Mouse (Mus musculus): ENCODE data around the gene Npsr1. TPM values are rescaled to one million over a fixed set of nuclear protein-coding genes. Genes with fewer than 3 reads are reported as not detected.

Gene Npsr1
- total RNA-seq, 1 experiment, result not detected

- in situ Hi-C loops (cut with MboI; ENCODE audit: low sequenced_read_pairs in 2 of 2, unreplicated experiment in 2 of 2), result no loop called here
Observed at GRCm38 (mm10) chr9:24293252-24293959, 195.6 kb downstream of the Npsr1 start.

GRCm38 (mm10) chr9:24302906-24303305 lies 205.1 kb downstream of the Npsr1 start:
- no peak for DNase-seq (ENCODE audit: low read depth, low spot score)
- Histone ChIP-seq H3K4me1 (ENCODE audit: control insufficient read depth in 2 of 2, insufficient read depth in 2 of 2, low read length in 2 of 2, poor library complexity in 1 of 2) (peaks cover 0 to 4% of the 10 kb centered on the region in 2 experiments; a peak in 1 of 4 replicates), H3K4me3 (ENCODE audit: insufficient read depth in 1 of 2, low read depth in 1 of 2, low read length in 2 of 2, poor library complexity in 1 of 2, severe bottlenecking in 1 of 2) (no peak overlapping the region), H3K36me3 (ENCODE audit: control insufficient read depth, insufficient read depth, low read length, poor library complexity, severe bottlenecking) (no peaks in the 10 kb centered on the region), H3K27ac (ENCODE audit: insufficient read depth, low read depth, low read length, poor library complexity, severe bottlenecking) (no peak overlapping the region), H3K9ac (ENCODE audit: insufficient read depth, low read depth, low read length, poor library complexity, severe bottlenecking) (no peak overlapping the region), H3K9me3 (ENCODE audit: control insufficient read depth, insufficient read depth, low read depth, low read length) (no peaks in the 10 kb centered on the region)
- TF ChIP-seq MAFK (IDR thresholded peaks at IDR 0.05; ENCODE audit: insufficient read depth, low read depth, low read length) (no peak), ZC3H11A (IDR thresholded peaks at IDR 0.05; ENCODE audit: borderline replicate concordance, low read depth, low read length) (no peak), HCFC1 (IDR thresholded peaks at IDR 0.05; ENCODE audit: borderline replicate concordance, insufficient read depth, low read length) (no peak), ZNF384 (IDR thresholded peaks at IDR 0.05; ENCODE audit: low read depth, low read length) (no peak), CHD2 (IDR thresholded peaks at IDR 0.05; ENCODE audit: low read depth, low read length) (no peak)
- in situ Hi-C loops (cut with MboI; ENCODE audit: low sequenced_read_pairs in 2 of 2, unreplicated experiment in 2 of 2), result no loop called here

More at GRCm38 (mm10) chr9:24293252-24293959, 195.6 kb downstream of the Npsr1 start:
- Histone ChIP-seq H3K9ac (ENCODE audit: insufficient read depth, low read depth, low read length, poor library complexity, severe bottlenecking) (no peak overlapping the region), H3K4me3 (ENCODE audit: insufficient read depth in 1 of 2, low read depth in 1 of 2, low read length in 2 of 2, poor library complexity in 1 of 2, severe bottlenecking in 1 of 2) (no peak overlapping the region), H3K36me3 (ENCODE audit: control insufficient read depth, insufficient read depth, low read length, poor library complexity, severe bottlenecking) (no peaks in the 10 kb centered on the region), H3K4me1 (ENCODE audit: control insufficient read depth in 2 of 2, insufficient read depth in 2 of 2, low read length in 2 of 2, poor library complexity in 1 of 2) (peaks cover 0 to 4% of the 10 kb centered on the region in 2 experiments; a peak in 1 of 4 replicates), H3K9me3 (ENCODE audit: control insufficient read depth, insufficient read depth, low read depth, low read length) (no peaks in the 10 kb centered on the region), H3K27ac (ENCODE audit: insufficient read depth, low read depth, low read length, poor library complexity, severe bottlenecking) (no peak overlapping the region)
- no peak for TF ChIP-seq ZNF384 (IDR thresholded peaks at IDR 0.05; ENCODE audit: low read depth, low read length)
- no peak for TF ChIP-seq ZC3H11A (IDR thresholded peaks at IDR 0.05; ENCODE audit: borderline replicate concordance, low read depth, low read length)
- TF ChIP-seq MAFK (IDR thresholded peaks at IDR 0.05; ENCODE audit: insufficient read depth, low read depth, low read length), result no peak
- TF ChIP-seq HCFC1 (IDR thresholded peaks at IDR 0.05; ENCODE audit: borderline replicate concordance, insufficient read depth, low read length), result no peak
- no peak for TF ChIP-seq CHD2 (IDR thresholded peaks at IDR 0.05; ENCODE audit: low read depth, low read length)
- DNase-seq (ENCODE audit: low read depth, low spot score), result no peak

- no peak overlapping the region for H3K27ac ChIP-seq (ENCODE audit: insufficient read depth, low read depth, low read length, poor library complexity, severe bottlenecking)
Observed at GRCm38 (mm10) chr9:24306990-24307389, 209.2 kb downstream of the Npsr1 start.

GRCm38 (mm10) chr9:24307400-24307799 lies 209.6 kb downstream of the Npsr1 start:
- H3K27ac ChIP-seq (ENCODE audit: insufficient read depth, low read depth, low read length, poor library complexity, severe bottlenecking), result no peak overlapping the region
- no peaks in the 10 kb centered on the region for H3K4me1 ChIP-seq (ENCODE audit: control insufficient read depth in 2 of 2, insufficient read depth in 2 of 2, low read length in 2 of 2, poor library complexity in 1 of 2)
- TF ChIP-seq ZNF384 (IDR thresholded peaks at IDR 0.05; ENCODE audit: low read depth, low read length), result no peak
- TF ChIP-seq ZC3H11A (IDR thresholded peaks at IDR 0.05; ENCODE audit: borderline replicate concordance, low read depth, low read length), result no peak
- TF ChIP-seq CHD2 (IDR thresholded peaks at IDR 0.05; ENCODE audit: low read depth, low read length), result no peak
- no peak for TF ChIP-seq MAFK (IDR thresholded peaks at IDR 0.05; ENCODE audit: insufficient read depth, low read depth, low read length)
- no peak for TF ChIP-seq HCFC1 (IDR thresholded peaks at IDR 0.05; ENCODE audit: borderline replicate concordance, insufficient read depth, low read length)
- DNase-seq (ENCODE audit: low read depth, low spot score), result no peak
- in situ Hi-C loops (cut with MboI; ENCODE audit: low sequenced_read_pairs in 2 of 2, unreplicated experiment in 2 of 2), result no loop called here
- H3K9ac ChIP-seq (ENCODE audit: insufficient read depth, low read depth, low read length, poor library complexity, severe bottlenecking), result no peak overlapping the region
- no peak overlapping the region for H3K4me3 ChIP-seq (ENCODE audit: insufficient read depth in 1 of 2, low read depth in 1 of 2, low read length in 2 of 2, poor library complexity in 1 of 2, severe bottlenecking in 1 of 2)
- no peaks in the 10 kb centered on the region for H3K36me3 ChIP-seq (ENCODE audit: control insufficient read depth, insufficient read depth, low read length, poor library complexity, severe bottlenecking)
- no peaks in the 10 kb centered on the region for H3K9me3 ChIP-seq (ENCODE audit: control insufficient read depth, insufficient read depth, low read depth, low read length)

More at GRCm38 (mm10) chr9:24306990-24307389, 209.2 kb downstream of the Npsr1 start:
- in situ Hi-C loops (cut with MboI; ENCODE audit: low sequenced_read_pairs in 2 of 2, unreplicated experiment in 2 of 2), result no loop called here
- Histone ChIP-seq H3K4me1 (ENCODE audit: control insufficient read depth in 2 of 2, insufficient read depth in 2 of 2, low read length in 2 of 2, poor library complexity in 1 of 2) (peaks cover 0 to 3% of the 10 kb centered on the region in 2 experiments; a peak in 1 of 4 replicates), H3K4me3 (ENCODE audit: insufficient read depth in 1 of 2, low read depth in 1 of 2, low read length in 2 of 2, poor library complexity in 1 of 2, severe bottlenecking in 1 of 2) (no peak overlapping the region), H3K9ac (ENCODE audit: insufficient read depth, low read depth, low read length, poor library complexity, severe bottlenecking) (no peak overlapping the region), H3K36me3 (ENCODE audit: control insufficient read depth, insufficient read depth, low read length, poor library complexity, severe bottlenecking) (no peaks in the 10 kb centered on the region), H3K9me3 (ENCODE audit: control insufficient read depth, insufficient read depth, low read depth, low read length) (no peaks in the 10 kb centered on the region)
- no peak for DNase-seq (ENCODE audit: low read depth, low spot score)
- TF ChIP-seq ZNF384 (IDR thresholded peaks at IDR 0.05; ENCODE audit: low read depth, low read length) (no peak), CHD2 (IDR thresholded peaks at IDR 0.05; ENCODE audit: low read depth, low read length) (no peak), ZC3H11A (IDR thresholded peaks at IDR 0.05; ENCODE audit: borderline replicate concordance, low read depth, low read length) (no peak), MAFK (IDR thresholded peaks at IDR 0.05; ENCODE audit: insufficient read depth, low read depth, low read length) (no peak), HCFC1 (IDR thresholded peaks at IDR 0.05; ENCODE audit: borderline replicate concordance, insufficient read depth, low read length) (no peak)

Measured in ES-E14 (cell line).